Mouse (Mus musculus) inflammation-experienced regulatory T-cells, adult 6 months (primary cell): ENCODE measurements around the gene Fbxo45. TPM values are rescaled to one million over a fixed set of nuclear protein-coding genes. Genes with fewer than 3 reads are reported as not detected.

Source experiments
- ATAC-seq: one replicate; pipeline ENCODE4 v1.8.0; 2017
- polyA plus RNA-seq, 3 experiments: library from polyadenylated mRNA; unstranded; fragments of 100-300 nt; shearing (Covaris generic); gene quantifications; one replicate each; pipeline ENCODE4 v1.2.1; 2017

The Fbxo45 gene
- polyA plus RNA-seq, 3 experiments from 2014 or later = 5.1 to 5.7 (median 5.5) TPM

DNA sequence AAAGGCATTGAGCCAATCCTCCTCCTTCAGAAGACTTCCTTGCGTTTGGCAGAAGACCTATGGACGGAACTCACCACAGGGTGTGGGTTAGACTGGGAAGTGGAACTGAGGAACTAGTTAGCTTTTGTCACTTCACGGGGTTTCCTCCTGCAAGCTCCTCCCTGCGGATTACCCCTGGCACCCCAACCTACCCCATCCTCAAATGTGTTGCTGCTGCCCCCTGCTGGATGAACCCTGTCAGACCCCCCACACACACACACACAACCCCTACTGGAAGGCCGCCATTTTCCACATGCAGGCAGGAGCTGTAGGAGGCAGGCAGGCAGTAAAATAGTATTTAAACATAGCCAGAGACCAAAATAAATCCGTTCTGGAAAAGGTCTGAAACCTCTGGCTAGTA, 44.3 kb downstream of the Fbxo45 start:
- ATAC-seq = peak; percentile 77

DNA sequence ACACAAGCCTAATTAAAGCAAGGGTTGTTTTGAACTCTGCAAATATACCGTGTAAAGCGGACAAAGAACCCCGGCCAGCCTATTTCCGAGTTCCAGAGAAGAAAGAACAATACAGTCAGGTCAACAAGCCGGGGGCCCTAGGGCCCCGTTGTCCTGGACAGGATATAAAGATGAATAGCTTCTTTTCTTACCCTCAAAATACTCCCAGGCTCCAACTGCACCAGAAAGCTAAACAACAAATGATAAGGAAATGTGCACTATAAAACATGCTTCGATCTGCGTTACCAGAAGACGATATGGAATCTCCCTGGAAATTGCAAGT, 46.0 kb downstream of the Fbxo45 start:
- ATAC-seq = no peak

- peak; percentile 61 for ATAC-seq
Observed at GRCm38 (mm10) chr16:32200256-32201003, 46.5 kb downstream of the Fbxo45 start.

DNA sequence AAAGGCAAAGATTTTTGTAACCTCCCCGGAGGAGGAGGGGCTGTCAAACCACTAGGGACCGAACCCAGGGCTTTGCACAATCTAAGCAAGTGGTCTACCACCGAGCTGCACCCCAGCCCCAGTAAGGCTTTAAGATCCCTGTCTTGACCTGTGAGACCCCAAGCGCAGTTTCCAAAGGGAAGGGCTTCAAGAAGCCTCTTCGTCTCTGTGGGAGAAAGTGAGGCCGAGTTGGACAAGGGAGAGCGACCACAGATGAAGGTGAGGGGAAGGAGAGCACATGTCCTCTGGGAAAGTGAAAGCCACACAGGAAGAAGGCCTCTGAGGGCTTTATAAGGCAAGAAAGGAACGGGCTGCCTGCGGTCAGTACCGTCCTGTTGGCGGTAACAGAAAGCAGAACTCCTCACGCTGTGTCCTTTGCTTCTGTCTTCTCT, 56.9 kb downstream of the Fbxo45 start:
- ATAC-seq = peak; percentile 73

DNA sequence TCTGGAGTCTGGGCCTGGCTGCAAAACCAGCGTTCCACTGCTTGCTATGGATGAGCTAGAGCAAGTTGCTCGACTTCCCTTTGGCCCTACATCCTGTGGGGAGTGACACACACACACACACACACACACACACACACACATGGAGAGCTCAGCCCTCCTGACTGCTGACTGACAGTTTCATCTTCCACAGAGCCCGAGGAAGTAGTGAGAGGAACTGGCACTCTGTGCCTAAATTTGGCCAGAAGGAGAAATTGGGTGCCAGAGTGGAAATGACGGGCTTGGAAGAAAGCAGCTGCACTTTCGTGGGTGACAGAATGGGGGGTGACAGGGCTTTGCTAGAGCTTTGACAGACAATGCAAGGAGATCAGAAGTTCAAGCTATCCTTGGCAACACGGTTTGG, 57.8 kb downstream of the Fbxo45 start:
- ATAC-seq = no peak

DNA sequence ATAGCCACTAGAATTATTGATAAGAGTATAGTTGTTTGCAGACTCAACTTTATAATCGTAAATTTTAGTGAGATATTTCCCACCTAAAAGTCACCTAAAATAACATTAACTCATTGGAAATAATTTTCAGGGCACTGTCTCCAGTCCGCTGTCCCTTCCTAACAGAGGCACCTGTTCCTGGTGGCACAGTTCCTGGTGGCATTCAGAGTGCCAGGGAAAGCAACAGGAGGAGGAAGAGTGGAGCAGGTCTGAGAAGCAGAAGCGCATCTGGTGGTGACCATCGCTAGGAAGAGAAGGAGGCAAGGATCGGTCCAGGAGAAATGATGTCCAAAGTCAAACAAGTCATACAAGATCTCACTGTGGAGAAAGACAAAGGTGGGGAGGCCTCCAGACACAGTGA, 60.9 kb downstream of the Fbxo45 start:
- ATAC-seq = no peak

Other genes with a start within 250 kb of the Fbxo45 start
- 10 to 100 TPM; 11.1 to 12.7 (median 12.3) TPM for gene Senp5, start 243.9 kb downstream of the Fbxo45 start, polyA plus RNA-seq
- 10 to 100 TPM; 60.2 to 67.4 (median 63.4) TPM for gene Pak2, start 167.8 kb downstream of the Fbxo45 start, polyA plus RNA-seq
- gene Pigx, start 147.4 kb downstream of the Fbxo45 start, polyA plus RNA-seq = 100 to 1,000 TPM; 117 to 133 (median 130) TPM
- 10 to 100 TPM; 32.4 to 45.8 (median 43.7) TPM for gene Cep19, start 147.4 kb downstream of the Fbxo45 start, polyA plus RNA-seq
- 10 to 100 TPM; 42.7 to 71.0 (median 53.2) TPM for gene Nrros, start 81.6 kb downstream of the Fbxo45 start, polyA plus RNA-seq
- gene Bex6, start 67.3 kb downstream of the Fbxo45 start, polyA plus RNA-seq = under 1 TPM in 2 of 3 experiments, not detected in 1; 0.38 to 0.63 TPM
- 10 to 100 TPM; 16.3 to 19.8 (median 16.7) TPM for gene Wdr53, start 69 bp upstream of the Fbxo45 start, polyA plus RNA-seq
- gene Smco1, start 24.3 kb upstream of the Fbxo45 start, polyA plus RNA-seq = not detected
- 10 to 100 TPM in 2 of 3 experiments, 1 to 10 TPM in 1; 7.9 to 11.2 (median 10.6) TPM for gene Rnf168, start 30.3 kb upstream of the Fbxo45 start, polyA plus RNA-seq
- gene Ubxn7, start 85.1 kb upstream of the Fbxo45 start, polyA plus RNA-seq = 10 to 100 TPM; 10.3 to 21.6 (median 16.3) TPM
- gene Tm4sf19, start 153.3 kb upstream of the Fbxo45 start, polyA plus RNA-seq = not detected
- 10 to 100 TPM in 1 of 3 experiments, 1 to 10 TPM in 2; 2.4 to 10.6 (median 4.3) TPM for gene Tctex1d2, start 172.5 kb upstream of the Fbxo45 start, polyA plus RNA-seq
- gene Pcyt1a, start 183.8 kb upstream of the Fbxo45 start, polyA plus RNA-seq = 1 to 10 TPM; 6.0 to 9.3 (median 6.5) TPM
- gene Slc51a, start 240.7 kb upstream of the Fbxo45 start, polyA plus RNA-seq = not detected
- gene Zdhhc19, start 249.1 kb upstream of the Fbxo45 start, polyA plus RNA-seq = under 1 TPM in 1 of 3 experiments, not detected in 2; 0.32 TPM